Mouse (Mus musculus) heart, adult 9 months (tissue): Measurements from ENCODE around the gene Pknox1.
"Not testable (repeated sequence)": the region's sequence is repeated elsewhere in the genome, so short reads cannot be mapped to it uniquely, and the experiment has no call there.

Source experiments
- DNase-seq, 2 experiments: peaks; one replicate each; pipeline ENCODE4 v3.0.0; 2022; ENCODE audit warnings: low spot score in 2 of 2

The Pknox1 gene

GRCm38 (mm10) chr17:31564015-31564857 lies at the start of gene Pknox1:
Gene Pknox1, plus strand, starts transcription at chr17:31564734.
- peak; percentile 97 to 99 for DNase-seq

GRCm38 (mm10) chr17:31519344-31519945 lies 45.1 kb upstream of the Pknox1 start:
- DNase-seq = no peak

- DNase-seq = peak; percentile 100
These were observed 44.3 kb upstream of the Pknox1 start, which contains the start of the genes Wdr4 and Ndufv3 for GRCm38 (mm10) chr17:31519946-31520838. Gene Wdr4, minus strand, starts transcription at chr17:31519980. Gene Ndufv3, plus strand, starts transcription at chr17:31520115.

- DNase-seq = peak; percentile 55 to 66
These were observed 43.6 kb upstream of the Pknox1 start for GRCm38 (mm10) chr17:31520895-31521294.

GRCm38 (mm10) chr17:31521948-31522347 lies 42.6 kb upstream of the Pknox1 start:
- no peak for DNase-seq

GRCm38 (mm10) chr17:31525114-31525513 lies 39.4 kb upstream of the Pknox1 start:
- no peak for DNase-seq

GRCm38 (mm10) chr17:31525816-31526215 lies 38.7 kb upstream of the Pknox1 start:
- DNase-seq = no peak

GRCm38 (mm10) chr17:31529314-31529713 lies 35.2 kb upstream of the Pknox1 start:
- no peak for DNase-seq

- DNase-seq = no peak
These were observed 32.9 kb upstream of the Pknox1 start for GRCm38 (mm10) chr17:31531441-31532158.

- DNase-seq = not testable (repeated sequence)
These were observed 32.2 kb upstream of the Pknox1 start for GRCm38 (mm10) chr17:31532331-31532730.

GRCm38 (mm10) chr17:31535358-31535757 lies 29.2 kb upstream of the Pknox1 start:
- no peak for DNase-seq

- DNase-seq = peak; percentile 74 to 79
These were observed 28.5 kb upstream of the Pknox1 start for GRCm38 (mm10) chr17:31535871-31536629.

GRCm38 (mm10) chr17:31540101-31540500 lies 24.4 kb upstream of the Pknox1 start:
- no peak for DNase-seq

GRCm38 (mm10) chr17:31540809-31541459 lies 23.6 kb upstream of the Pknox1 start:
- no peak for DNase-seq

- peak in 1 of 2 experiments; percentile 27 for DNase-seq
These were observed 23.1 kb upstream of the Pknox1 start for GRCm38 (mm10) chr17:31541460-31541831.

GRCm38 (mm10) chr17:31543574-31543973 lies 21.0 kb upstream of the Pknox1 start:
- no peak for DNase-seq

- peak; percentile 35 to 65 for DNase-seq
These were observed 17.9 kb upstream of the Pknox1 start for GRCm38 (mm10) chr17:31546444-31547196.

- DNase-seq = no peak
These were observed 16.6 kb upstream of the Pknox1 start for GRCm38 (mm10) chr17:31547974-31548373.

- DNase-seq = no peak
These were observed 15.1 kb upstream of the Pknox1 start for GRCm38 (mm10) chr17:31549389-31549788.
